Mouse (Mus musculus): ENCODE data around the gene Gm45021. TPM values are rescaled to one million over a fixed set of nuclear protein-coding genes. Genes with fewer than 3 reads are reported as not detected.

Gm45021 gene
- total RNA-seq (2021): not detected

- DNase-seq: no peak
Observed at GRCm38 (mm10) chr6:48589194-48589750, at the start of gene Gm45021. TSS of gene Gm45021 (plus strand) at chr6:48589610.

GRCm38 (mm10) chr6:48539860-48540259 is 49.5 kb upstream of the Gm45021 start:
- no peak for DNase-seq

- no peak for DNase-seq
Observed at GRCm38 (mm10) chr6:48540721-48541120, 48.7 kb upstream of the Gm45021 start.

GRCm38 (mm10) chr6:48541560-48542450 is 47.6 kb upstream of the Gm45021 start:
- no peak for DNase-seq

GRCm38 (mm10) chr6:48542631-48543030 is 46.8 kb upstream of the Gm45021 start:
- no peak for DNase-seq

- no peak for DNase-seq
Observed at GRCm38 (mm10) chr6:48545251-48545650, 44.2 kb upstream of the Gm45021 start.

- no peak for DNase-seq
Observed at GRCm38 (mm10) chr6:48546271-48546670, 43.1 kb upstream of the Gm45021 start.

- DNase-seq: no peak
Observed at GRCm38 (mm10) chr6:48546858-48547257, 42.6 kb upstream of the Gm45021 start.

GRCm38 (mm10) chr6:48548314-48548713 is 41.1 kb upstream of the Gm45021 start:
- no peak for DNase-seq

- DNase-seq: no peak
Observed at GRCm38 (mm10) chr6:48552918-48553317, 36.5 kb upstream of the Gm45021 start.

GRCm38 (mm10) chr6:48553819-48554218 is 35.6 kb upstream of the Gm45021 start:
- DNase-seq: no peak

- peak; percentile 97 to 98 for DNase-seq
Observed at GRCm38 (mm10) chr6:48554280-48555103, 34.9 kb upstream of the Gm45021 start, which contains the start of gene Lrrc61. TSS of gene Lrrc61 (plus strand) at chr6:48554796.

- peak; percentile 42 to 44 for DNase-seq
Observed at GRCm38 (mm10) chr6:48555104-48555890, 34.1 kb upstream of the Gm45021 start.

- no peak for DNase-seq
Observed at GRCm38 (mm10) chr6:48555956-48556355, 33.5 kb upstream of the Gm45021 start.

GRCm38 (mm10) chr6:48565693-48566310 is 23.6 kb upstream of the Gm45021 start:
- DNase-seq: no peak

- DNase-seq: no peak
Observed at GRCm38 (mm10) chr6:48566312-48566711, 23.1 kb upstream of the Gm45021 start.

GRCm38 (mm10) chr6:48568036-48568984 is 21.1 kb upstream of the Gm45021 start:
- no peak for DNase-seq

GRCm38 (mm10) chr6:48569065-48569807 is 20.2 kb upstream of the Gm45021 start:
- DNase-seq: no peak

- no peak for DNase-seq
Observed at GRCm38 (mm10) chr6:48572014-48572413, 17.4 kb upstream of the Gm45021 start.

All from layer of hippocampus, postnatal 36 days (tissue).